ENCODE assay signal across 29 mouse cellular contexts in genomic region chr8:8571625-8572215, GRCm38 (mm10).
"Had no signal": no experiment of that assay in that cellular context is flagged by ENCODE, and none has a peak within 500 bp of the region (broad histone marks: within the 10 kb centered on the region; RNA-seq: fewer than 3 reads in every experiment).

No protein-coding gene starts in this region.

- H3K27ac ChIP-seq: left cerebral cortex, adult 2 months; limb, embryonic 10.5 days; limb, embryonic 12.5 days; limb, embryonic 13.5 days; limb, embryonic 15.5 days; liver, embryonic 12.5 days; liver, embryonic 13.5 days; liver, embryonic 14.5 days; liver, embryonic 15.5 days; macrophage; midbrain, embryonic 12.5 days; midbrain, embryonic 13.5 days; midbrain, embryonic 15.5 days; neural tube, embryonic 12.5 days had no signal

- ATAC-seq: liver, embryonic 12.5 days; liver, postnatal 0 days; midbrain, embryonic 13.5 days; midbrain, embryonic 15.5 days; midbrain, embryonic 16.5 days had no signal

- DNase-seq: layer of hippocampus, postnatal 36 days; left cerebral cortex, postnatal 4 days; liver; liver, embryonic 13.5 days; liver, postnatal 0 days; lung, postnatal 10 days; lung, postnatal 14 days; lung, postnatal 36 days; lung, postnatal 4 days; midbrain, embryonic 14.5 days had no signal

- H3K4me2 ChIP-seq: limb, embryonic 12.5 days; limb, embryonic 13.5 days; limb, embryonic 15.5 days; liver, embryonic 11.5 days; liver, embryonic 12.5 days; liver, embryonic 13.5 days; liver, embryonic 15.5 days; midbrain, embryonic 11.5 days; midbrain, embryonic 12.5 days; midbrain, embryonic 13.5 days; midbrain, embryonic 15.5 days; neural tube, embryonic 12.5 days had no signal

- H3K9me3 ChIP-seq: limb, embryonic 10.5 days; limb, embryonic 12.5 days; limb, embryonic 13.5 days; limb, embryonic 15.5 days; liver, embryonic 12.5 days; liver, embryonic 13.5 days; liver, embryonic 15.5 days; midbrain, embryonic 10.5 days; midbrain, embryonic 12.5 days; midbrain, embryonic 13.5 days; midbrain, embryonic 15.5 days had no signal

- H3K4me1 ChIP-seq: limb, embryonic 12.5 days; limb, embryonic 15.5 days; liver, embryonic 12.5 days; liver, embryonic 13.5 days; liver, embryonic 15.5 days; megakaryocyte, embryonic 14.5 days had no signal

- H3K36me3 ChIP-seq: limb, embryonic 10.5 days; limb, embryonic 12.5 days; limb, embryonic 13.5 days; limb, embryonic 15.5 days; liver, embryonic 12.5 days; liver, embryonic 13.5 days; liver, embryonic 15.5 days; midbrain, embryonic 10.5 days; midbrain, embryonic 12.5 days; midbrain, embryonic 13.5 days; midbrain, embryonic 15.5 days; neural tube, embryonic 12.5 days had no signal

- H3K4me3 ChIP-seq: left cerebral cortex, adult 2 months; limb, embryonic 10.5 days; limb, embryonic 12.5 days; limb, embryonic 13.5 days; limb, embryonic 15.5 days; liver, embryonic 12.5 days; liver, embryonic 13.5 days; liver, embryonic 15.5 days; megakaryocyte, embryonic 14.5 days; midbrain, embryonic 10.5 days; midbrain, embryonic 12.5 days; midbrain, embryonic 13.5 days; midbrain, embryonic 15.5 days; myocyte; neural tube, embryonic 12.5 days had no signal

- H3K27me3 ChIP-seq: limb, embryonic 12.5 days; limb, embryonic 13.5 days; limb, embryonic 15.5 days; liver, embryonic 12.5 days; liver, embryonic 13.5 days; liver, embryonic 15.5 days; neural tube, embryonic 12.5 days had no signal

- H3K9ac ChIP-seq: limb, embryonic 12.5 days; limb, embryonic 13.5 days; limb, embryonic 15.5 days; liver, embryonic 12.5 days; liver, embryonic 13.5 days; liver, embryonic 14.5 days; liver, embryonic 15.5 days; liver, postnatal 0 days; midbrain, embryonic 12.5 days; midbrain, embryonic 13.5 days; midbrain, embryonic 15.5 days; neural tube, embryonic 12.5 days had no signal
